Mouse (Mus musculus) 416B (cell line): Measurements from ENCODE around the gene Casq2.
"Not testable (repeated sequence)": the region's sequence is repeated elsewhere in the genome, so short reads cannot be mapped to it uniquely, and the experiment has no call there.

ENCODE experiments used
- DNase-seq: peaks from one replicate; pipeline ENCODE4 v3.0.0; 2011; ENCODE audit warnings: low read depth

Casq2 gene

DNA sequence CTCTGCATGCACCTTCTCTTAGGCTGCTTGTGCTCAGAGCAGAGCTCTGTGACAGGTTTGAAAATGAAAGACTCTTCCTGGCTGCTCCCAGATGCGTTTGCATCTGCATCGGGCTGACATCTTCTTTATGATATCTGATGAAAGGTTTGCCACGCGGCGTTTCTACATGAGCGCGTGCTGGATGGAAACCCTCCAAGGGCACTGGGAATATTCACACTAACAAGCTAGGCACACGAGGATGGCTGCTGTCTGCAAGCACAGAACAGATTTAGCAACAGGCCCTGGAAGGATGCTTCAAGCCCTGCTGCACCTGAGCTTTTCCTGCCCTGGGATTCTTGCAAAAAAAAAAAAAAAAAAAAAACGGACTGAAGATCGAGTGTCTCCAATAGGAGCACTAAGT, 50.9 kb downstream of the Casq2 start:
- DNase-seq: no peak

DNA sequence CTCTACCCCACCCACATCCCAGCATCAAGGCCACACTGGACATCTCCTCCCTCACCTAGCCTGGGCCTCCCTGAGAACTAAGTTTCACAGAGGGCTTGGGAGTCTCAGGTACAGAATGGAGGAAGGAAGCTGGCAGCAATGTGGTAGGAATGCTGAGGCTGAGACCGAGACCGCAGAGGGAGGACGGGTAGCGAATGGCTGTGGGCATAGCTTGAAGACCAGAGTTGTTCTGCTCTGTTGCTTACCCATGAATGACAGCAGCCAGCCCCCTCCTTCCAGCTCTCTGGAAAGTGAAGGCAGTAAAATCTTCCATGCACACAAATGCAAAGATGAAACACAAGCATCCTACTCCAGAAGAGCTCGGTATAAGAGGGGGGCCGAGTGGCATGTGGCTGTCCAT, 52.7 kb downstream of the Casq2 start:
- DNase-seq: no peak

DNA sequence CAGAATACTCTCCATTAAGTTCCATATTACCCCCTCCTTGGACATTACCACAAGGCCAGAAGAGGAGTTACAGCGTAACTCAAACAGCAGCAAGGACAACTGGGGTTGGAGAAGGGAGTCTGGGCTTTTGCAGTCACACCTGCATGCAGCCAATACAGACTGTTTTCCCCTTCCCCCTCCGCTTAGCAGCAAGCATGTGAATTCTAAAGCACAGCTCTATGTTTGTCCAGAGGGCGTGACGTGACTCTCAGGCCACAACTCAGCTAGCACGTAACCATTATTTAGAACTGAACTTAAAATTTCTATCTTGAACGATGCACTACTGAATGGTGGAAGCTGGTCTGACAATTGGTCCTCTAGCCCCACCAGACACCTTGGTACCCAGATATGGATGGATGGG, 54.4 kb downstream of the Casq2 start:
- DNase-seq: no peak

DNA sequence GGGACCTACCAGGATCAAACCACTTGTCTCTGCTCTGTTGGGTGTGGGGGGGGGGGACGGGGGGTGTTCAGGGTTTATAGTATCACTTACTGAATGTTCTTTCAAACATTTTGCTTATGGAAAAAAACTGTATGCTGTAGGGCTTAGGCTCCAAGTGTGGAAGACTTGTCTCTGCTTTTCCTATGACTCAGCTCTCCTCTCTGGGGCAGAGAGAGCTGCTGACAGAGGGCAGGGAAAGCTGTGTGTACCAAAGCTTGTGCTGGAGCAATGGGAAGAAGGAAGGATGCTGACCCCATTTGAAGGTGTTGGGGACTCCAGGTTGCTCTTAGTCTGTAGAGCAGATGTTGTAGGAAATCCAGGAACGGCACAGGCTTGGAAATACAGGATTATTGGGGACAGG, 55.2 kb downstream of the Casq2 start:
- DNase-seq: no peak

DNA sequence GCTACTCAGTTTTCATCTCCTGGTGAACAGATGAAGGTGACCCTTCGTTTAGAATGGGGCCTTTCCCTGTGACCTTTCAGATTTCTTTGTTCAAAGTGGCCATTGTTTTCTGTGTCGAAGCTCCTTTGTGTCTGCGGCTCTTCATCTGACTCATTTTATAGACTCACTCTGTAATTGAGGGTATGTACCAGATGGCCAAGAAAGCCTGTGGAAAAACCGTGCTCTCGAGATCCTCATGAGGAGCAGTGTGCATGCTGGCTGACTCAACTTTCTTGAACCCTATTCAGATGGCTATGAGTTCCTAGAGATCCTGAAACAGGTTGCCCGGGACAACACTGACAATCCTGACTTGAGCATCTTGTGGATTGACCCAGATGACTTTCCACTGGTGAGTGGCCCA, 55.7 kb downstream of the Casq2 start:
- no peak for DNase-seq

DNA sequence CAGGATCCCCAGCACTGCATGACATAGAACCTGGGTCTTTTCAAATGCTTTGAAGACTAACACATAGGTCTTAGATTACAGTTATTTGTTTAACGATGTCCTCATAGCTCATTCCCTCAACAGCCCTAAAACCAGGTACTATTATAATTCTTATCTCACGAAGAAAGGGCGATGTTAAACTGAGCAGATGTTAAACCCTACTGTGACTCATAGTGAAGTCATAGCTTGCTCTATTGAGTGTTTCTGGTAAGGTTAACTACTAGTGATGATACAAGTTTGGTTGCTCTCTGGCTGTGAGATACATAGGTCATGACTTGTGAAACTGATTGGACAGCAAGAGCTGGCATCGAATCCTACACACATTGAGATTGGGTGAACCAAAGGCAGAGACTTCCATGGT, 56.7 kb downstream of the Casq2 start:
- DNase-seq: no peak

DNA sequence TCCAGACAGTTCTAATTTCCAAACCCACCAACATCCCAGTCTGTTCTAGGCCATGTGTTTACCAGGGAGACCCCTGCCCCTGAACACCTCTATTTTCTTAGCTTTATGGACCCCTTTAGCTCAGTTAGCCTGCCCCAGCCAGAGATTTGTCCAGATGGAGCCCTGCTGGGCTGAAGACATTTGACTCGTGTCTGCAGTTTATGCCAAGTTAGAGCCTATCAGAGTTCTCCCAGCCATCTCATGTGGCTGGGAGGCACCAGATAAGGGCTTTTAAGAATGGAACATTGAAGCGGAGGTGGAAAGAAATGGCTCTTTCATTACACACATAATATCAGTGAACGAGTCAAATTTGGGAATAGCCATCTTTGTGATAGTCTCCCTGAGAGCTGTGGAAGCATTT, 57.3 kb downstream of the Casq2 start:
- no peak for DNase-seq

DNA sequence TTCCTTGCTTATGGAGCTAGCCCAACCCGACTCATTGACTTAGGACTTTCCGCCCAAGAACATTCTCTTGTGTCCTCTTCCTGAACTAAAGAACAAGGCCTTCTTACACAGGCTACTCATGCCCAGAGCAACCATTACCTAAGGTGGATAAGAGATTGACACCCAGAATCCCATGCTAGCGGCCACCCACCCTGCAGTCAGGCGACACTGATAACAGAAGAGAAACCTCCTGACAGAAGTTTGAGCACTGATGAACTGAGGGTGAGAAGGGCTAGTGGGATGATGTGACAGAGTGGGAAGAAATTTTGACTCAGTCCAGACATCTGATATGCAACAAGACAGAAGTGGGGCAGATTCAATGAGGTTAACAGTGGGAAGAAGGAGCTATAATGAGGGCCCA, 58.2 kb downstream of the Casq2 start:
- no peak for DNase-seq

DNA sequence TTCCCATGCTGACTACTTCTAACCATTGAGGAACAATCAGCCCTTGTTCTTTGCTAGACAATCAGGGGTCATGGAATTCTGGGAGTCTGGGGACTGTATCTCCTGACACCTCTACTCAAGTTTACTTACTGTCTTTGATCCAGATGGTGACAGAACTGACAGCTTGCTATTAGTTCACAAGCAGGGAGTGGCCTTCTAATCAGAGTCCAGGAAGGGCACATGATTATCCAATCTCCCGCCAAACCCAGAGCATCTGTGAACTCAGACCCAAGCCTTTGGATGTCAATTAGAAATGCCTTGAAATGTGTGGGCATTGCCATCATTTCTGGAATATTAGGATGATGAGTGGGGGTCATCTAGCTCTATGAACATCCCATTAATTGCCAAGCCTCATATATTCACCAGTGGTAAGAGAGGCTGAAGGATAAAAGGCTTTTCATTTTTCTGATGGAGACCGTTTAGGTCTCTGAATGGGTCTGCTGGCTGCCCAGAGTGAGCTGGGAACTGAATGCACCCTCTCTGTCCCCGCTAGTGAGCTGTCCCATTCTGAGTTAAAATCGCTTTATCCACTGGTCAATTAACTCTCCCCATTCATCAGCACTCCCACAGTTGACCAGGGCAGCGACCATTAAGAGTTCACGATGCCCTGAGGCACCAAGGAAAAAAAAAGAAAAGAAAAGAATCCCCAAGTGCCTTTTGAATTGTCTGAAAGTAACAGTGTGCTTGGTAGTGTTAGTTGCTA, 59.6 kb downstream of the Casq2 start:
- no peak for DNase-seq

DNA sequence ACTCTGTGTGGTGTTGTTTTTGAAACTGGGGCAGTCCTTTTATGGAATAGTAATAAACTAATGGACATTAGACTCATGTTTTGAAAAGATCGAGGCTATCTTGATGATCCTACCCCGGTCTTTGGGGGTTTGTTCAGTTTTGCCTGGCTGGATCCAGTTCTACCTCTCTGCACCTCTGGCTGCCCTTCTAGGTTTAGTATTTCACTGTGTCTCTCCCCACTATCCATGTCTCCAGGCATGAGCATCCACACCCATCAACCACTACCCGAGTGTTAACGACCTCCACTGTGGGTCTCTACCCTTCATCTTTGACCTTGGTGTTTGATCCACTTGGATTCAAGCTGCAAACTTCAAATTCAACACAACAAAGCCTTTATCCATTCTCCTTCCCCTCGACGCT, 60.2 kb downstream of the Casq2 start:
- DNase-seq: no peak

DNA sequence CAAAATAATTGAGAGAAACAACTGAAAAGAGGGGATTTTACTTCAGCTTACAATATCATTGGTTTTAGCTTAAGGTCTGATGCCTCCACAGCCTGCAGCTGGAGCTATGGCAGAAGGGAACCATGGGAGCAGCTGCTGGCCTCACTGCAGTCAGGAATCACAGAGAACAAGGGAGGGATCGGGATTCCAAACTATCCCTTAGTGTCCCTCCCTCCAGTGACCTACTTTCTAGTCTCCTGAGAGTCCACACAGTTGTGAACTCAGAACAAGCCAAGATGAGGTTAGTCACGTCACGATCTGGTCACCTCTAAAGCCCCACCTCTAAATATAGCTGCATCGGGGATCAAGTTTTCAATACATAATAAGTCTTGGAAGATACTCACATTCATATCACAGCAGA, 61.0 kb downstream of the Casq2 start:
- no peak for DNase-seq

DNA sequence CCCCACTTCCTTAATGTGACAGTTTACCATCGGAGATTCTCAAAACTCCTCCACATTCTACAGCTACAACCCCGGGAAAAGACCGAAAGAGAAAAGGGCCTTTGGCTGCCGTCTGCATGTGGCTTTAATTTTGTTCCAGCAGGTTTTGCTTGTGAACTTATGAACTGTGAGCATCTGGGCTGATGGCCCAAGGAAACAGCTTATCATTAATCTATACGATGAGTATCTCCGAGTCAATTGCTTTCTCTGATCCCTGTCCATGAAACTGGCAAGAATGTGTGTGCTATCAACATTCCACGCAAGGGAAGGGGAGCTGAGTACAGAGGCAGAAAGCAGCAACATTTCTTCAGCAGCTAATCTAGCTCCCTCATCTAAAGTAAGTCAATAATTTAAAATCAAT, 63.7 kb downstream of the Casq2 start:
- DNase-seq: no peak

DNA sequence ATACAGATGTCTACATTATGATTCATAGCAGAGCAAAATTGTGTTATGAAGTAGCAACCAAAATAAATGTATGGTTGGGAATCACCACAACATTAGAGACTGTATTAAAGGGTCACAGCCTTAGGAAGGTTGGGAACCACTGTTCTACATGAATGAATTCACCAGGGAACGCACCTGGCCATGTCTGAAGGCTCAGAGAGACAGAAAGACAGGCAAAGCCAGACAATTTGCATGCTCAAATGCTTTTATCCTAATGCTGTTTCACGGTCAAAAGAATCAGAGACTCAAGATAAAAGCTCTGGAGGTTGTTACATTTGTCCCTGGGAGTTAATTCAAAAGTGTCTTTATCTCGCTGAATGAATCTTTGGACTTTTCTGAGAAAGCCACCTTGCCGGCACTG, 65.6 kb downstream of the Casq2 start:
- no peak for DNase-seq

DNA sequence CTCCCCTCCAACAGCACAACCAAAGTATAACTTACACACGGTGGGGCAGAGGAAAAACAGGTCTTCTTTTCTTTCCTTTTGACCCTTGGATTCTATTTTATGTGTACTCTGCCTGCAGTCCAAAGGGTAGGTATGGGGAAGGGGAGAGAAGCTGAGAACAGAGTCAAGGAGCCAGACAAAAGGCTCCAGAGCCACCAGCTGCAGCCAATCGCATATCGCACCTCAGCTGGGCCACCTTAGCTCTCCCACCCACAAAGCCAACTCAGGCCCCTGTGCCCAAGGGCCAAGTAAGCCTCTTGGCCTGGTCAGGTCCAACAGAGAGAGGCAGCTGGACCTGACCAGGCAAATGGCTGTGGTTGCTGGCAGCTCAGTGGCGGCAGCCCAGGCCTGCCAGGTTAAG, 66.3 kb downstream of the Casq2 start:
- DNase-seq: no peak

DNA sequence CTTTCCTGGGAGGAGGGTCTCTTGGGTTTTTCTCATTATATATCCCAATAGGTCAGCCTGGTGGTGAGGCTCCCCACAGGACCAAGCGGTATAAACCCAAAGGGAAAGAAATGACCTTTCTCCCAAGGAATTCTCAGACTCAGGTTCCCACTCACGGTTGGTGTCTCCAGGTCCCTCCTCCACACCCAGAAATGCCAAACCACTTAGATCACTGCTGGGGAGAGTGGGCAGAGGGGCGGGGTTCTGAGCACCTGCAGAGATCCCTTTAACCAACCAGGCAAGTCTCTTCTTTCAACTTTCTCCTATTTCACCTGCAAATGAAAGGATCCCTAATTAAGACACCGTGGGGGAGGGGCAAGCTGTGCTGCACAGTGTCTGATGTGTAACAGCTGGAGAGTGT, 66.7 kb downstream of the Casq2 start:
- no peak for DNase-seq

DNA sequence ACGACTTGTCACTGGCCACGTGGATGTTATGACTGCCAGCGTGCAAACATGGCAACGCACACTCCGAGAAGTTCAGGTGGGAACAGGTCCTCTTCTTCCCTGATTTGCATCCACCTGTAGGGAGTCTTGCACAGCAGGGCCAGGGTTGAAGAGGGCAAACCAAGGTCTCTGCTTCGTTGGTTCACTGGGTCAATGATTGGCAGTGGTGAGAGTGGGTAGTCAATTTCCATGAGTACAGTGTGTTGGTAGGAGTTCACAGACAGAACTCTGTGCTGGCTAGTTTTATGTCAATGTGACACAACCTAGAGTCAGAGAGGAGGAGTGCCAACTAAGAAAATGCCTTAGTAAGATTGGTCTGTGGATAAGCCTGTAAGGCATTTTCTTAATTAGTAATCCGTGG, 67.9 kb downstream of the Casq2 start:
- DNase-seq: no peak

DNA sequence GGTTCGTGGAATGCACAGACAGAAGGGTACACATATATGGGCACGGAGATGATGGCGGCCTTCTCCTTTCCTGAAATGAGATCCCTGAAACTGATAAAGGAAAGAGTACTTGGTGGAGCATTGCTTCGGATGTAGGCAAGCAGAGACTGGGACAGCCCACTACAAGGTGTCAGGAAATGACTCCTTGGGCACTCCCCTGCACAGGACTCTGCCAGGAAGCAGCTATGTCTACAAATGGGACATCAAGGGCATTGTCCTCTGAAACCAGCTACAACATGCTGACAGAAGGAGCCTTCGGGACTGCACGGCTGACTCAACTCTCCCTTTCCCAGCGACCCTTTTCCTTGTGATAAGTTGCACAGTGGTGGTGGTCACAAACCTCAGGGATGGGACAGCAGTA, 70.5 kb downstream of the Casq2 start:
- DNase-seq: no peak

DNA sequence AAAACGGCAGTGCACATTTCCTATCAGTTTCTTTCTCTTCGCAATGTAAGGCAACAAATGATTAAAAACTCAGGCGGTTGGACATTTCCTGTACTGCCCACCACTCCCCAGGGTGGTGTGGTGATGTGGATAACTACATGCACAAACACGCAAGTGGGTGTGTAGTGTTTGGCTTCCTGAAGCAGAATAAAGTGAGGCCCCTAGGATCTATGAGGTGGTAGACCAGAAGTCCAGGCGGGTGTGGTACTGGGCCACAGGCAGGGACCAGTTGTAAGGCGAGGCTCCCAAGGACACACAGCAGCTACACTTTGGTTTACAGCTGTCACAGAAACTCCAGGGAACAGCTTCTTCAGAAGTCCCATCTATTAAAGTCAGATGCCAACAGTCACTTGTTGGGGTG, 71.4 kb downstream of the Casq2 start:
- DNase-seq: no peak

DNA sequence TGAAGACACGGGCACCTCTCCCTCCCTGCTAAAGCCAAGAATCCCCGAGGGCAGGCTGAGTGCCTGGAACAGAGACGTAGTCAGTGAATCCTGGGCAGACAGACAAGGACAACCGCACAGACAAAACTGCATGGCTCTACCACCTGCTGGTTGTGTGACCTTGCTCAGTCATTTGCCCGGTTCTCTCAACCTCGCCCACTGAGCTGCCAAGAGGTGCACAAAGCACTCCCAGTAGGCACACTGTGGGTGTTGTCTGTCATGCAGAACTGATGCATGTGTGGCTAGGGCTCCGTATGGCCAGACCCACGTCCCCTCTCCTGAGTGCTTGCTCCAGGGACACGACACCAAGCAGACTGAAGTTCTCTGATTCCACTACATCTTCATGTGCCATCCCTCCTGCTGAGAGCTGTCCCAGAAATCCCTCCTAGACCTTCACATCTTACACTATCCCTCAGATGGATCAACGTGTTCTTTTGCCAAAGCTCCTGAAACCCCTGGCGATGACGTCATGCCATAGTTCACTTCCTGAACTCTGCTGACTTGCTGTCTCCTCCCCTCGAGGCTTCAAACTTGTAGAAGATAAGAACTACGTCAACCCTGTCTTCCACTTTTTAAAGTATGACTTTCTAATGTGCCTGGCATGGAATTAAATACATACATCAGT, 72.7 kb downstream of the Casq2 start:
- DNase-seq: no peak

DNA sequence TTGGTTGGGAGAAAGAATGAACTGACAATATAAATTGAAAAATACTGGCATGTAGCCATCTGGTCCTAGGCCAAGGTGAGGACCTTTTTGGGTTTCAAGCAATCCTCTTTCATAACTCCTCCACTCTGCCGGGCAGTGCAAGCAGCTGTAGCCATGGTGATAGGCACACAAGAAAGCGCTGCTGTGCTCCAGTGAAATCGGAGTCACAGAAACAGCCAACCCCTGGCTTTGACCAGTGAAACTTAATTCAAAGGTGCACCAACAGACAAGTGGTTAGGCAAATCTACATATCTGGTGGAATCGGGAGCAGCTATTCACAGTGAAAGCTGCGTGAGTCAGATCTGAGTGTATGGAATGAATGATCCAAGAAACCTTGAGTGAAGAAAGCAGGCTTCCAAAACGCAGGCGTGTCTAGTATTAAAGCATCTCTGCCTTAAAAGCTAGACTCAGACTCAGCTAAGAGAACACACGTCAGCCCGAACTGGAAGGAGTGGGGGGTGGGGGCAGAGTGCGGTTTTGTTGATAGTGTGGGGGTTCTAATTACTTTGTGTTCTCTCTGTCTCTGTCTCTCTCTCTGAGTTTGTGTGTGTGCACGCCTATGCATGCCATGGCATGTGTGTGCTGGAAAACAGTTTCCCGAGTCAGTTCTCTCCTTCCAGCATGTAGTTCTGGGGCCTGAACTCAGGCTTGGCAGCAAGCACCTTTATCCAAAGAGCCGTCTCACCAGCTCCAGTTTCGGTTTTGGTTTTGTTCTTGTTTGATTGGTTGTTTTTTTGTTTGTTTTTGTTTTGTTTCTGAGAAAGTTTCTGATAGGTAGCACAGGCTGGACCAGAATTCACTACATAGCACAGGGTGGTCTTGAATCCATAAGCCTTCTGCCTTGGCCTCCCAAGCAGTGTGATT, 73.5 kb downstream of the Casq2 start:
- DNase-seq: no peak

DNA sequence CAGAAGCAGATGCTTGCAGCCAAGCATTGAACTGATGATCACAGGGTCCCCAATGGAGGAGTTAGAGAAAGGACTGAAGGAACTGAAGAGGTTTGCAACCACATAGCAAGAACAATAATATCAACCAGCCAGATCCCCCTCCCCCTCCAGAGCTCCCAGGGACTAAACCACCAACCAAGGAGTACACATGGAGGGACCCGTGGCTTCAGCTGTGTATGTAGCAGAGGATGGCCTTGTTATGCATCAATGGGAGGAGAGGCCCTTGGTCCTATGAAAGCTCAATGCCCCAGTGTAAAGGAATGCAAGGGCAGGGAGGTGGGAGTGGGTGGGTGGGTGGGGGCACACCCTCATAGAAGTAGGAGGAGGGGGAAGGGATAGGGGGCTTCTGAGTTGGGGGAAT, 77.6 kb downstream of the Casq2 start:
- DNase-seq: not testable (repeated sequence)

DNA sequence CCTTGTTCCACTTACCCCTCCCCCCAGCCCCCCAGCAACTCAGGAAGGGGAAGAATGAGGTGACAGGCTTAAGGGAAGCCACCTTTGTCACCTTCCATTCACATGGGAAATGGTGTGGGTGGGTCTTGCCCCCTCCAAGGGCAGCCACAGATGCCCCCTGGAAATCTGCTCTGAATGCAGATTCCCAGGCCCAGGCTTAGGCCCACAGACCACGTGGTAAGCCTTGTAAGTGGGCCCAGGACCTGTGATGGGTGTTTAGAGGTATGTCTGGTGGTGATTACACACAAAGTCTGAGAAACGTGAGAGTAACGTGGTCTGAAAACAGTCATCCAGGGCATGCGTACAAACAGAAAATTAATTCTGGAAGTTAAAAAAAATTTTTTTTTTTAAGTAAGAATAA, 78.7 kb downstream of the Casq2 start:
- DNase-seq: no peak
